Mouse (Mus musculus): Measurements from ENCODE around the gene Fscn1. TPM values are rescaled to one million over a fixed set of nuclear protein-coding genes. Genes with fewer than 3 reads are reported as not detected.
A peak's percentile ranks its signal among the peaks of the same experiment; 100 is the strongest.

Fscn1 gene
- polyA plus RNA-seq, 1 experiment from 2014 or later: 129 TPM

DNA sequence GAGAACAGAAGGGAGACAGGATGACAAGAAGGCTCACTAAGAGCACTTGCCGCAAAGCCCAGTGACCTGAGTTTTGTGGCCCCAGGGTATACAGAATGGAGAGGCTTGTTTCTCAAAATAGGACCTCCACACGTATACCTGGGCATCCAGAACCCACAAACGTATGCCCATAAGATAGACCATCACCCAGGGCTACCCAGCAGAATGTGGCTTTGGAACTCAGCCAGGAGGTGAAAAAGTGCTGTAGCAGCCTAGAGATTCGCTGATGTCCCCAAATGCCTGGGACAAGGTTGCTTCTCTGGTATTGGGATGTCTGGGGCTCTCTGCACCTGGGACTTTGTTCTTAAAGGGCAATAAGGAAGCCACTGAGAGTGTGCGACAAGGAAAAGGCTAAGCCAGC is 37.9 kb upstream of the Fscn1 start:
- Histone ChIP-seq H3K4me3 (ENCODE audit: low read length) (no peak overlapping the region), H3K27me3 (replicated peaks; ENCODE audit: control insufficient read depth, insufficient read depth, low read length) (no peaks in the 10 kb centered on the region), H3K4me2 (ENCODE audit: low read depth, low read length) (peak overlapping the region; percentile 30), H3K4me1 (ENCODE audit: control insufficient read depth, insufficient read depth, low read length) (peaks cover 42% of the 10 kb centered on the region), H3K9me3 (ENCODE audit: control insufficient read depth, low read length) (no peaks in the 10 kb centered on the region; the same call in 1 of the 2 replicates), H3K36me3 (ENCODE audit: control insufficient read depth, insufficient read depth, low read length) (no peaks in the 10 kb centered on the region), H3K27ac (ENCODE audit: low read length) (peak overlapping the region; percentile 94), H3K9ac (ENCODE audit: low read depth, low read length) (peak overlapping the region; percentile 32)
- 0 out of 2 replicates have a peak, but pooled peaks have one; percentile 6 for ATAC-seq
- WGBS: 72% methylated on average over 5 of the region's 5 CpGs

DNA sequence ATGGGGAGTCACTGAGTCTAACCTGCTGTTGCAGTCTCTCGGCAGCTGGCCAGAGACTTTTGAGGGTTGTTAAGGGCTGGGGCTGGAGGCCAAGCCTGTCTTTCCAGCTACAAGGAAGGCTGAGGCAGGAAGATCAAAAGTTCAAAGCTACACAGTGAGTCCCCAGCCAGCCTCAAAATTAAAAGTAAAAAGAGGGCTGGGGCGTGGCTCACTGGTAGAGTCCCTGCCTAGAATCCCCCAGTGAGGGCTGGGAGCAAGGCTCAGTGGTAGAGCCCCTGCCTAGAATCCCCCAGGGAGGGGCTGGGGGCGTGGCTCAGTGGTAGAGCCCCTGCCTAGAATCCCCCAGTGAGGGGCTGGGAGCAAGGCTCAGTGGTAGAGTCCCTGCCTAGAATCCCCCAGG is 36.4 kb upstream of the Fscn1 start:
- no peak overlapping the region for H3K4me2 ChIP-seq (ENCODE audit: low read depth, low read length)

DNA sequence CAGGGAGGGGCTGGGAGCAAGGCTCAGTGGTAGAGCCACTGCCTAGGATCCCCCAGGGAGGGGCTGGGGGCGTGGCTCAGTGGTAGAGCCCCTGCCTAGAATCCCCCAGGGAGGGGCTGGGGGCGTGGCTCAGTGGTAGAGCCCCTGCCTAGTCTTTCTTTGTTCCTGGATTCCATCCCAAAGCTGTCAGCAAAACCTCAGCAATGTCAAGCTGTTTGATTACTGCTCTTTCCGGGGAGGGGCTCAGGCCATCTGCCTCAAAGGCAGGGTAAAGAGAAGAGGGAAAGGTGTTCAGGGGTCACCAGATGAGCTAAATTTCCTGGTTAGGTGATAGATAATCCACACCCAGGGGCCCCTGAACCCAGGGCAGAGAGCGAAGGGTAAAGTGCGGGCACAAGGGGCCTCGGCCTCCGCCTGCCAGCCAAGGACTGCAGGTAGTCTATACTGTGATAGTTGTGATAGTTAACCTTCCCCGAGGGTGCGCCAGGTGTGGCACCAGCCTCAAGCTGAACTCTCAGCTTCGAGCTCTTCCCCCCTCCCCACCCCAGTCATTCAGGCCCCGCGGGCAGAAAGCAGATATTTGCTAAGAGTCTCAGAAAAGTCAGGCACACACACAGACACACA is 35.7 kb upstream of the Fscn1 start:
- ATAC-seq: peak; percentile 65
- no peak overlapping the region for H3K4me3 ChIP-seq (ENCODE audit: low read length)

More for the DNA sequence above, 36.4 kb upstream of the Fscn1 start:
- WGBS: 72% methylated on average over 3 of the region's 3 CpGs
- H3K27ac ChIP-seq (ENCODE audit: low read length): peak overlapping the region; percentile 81
- H3K4me1 ChIP-seq (ENCODE audit: control insufficient read depth, insufficient read depth, low read length): peaks cover 49% of the 10 kb centered on the region
- ATAC-seq: no peak
- H3K9ac ChIP-seq (ENCODE audit: low read depth, low read length): no peak overlapping the region
- H3K4me3 ChIP-seq (ENCODE audit: low read length): no peak overlapping the region
- no peaks in the 10 kb centered on the region for H3K36me3 ChIP-seq (ENCODE audit: control insufficient read depth, insufficient read depth, low read length)
- no peaks in the 10 kb centered on the region; the same call in 1 of the 2 replicates for H3K9me3 ChIP-seq (ENCODE audit: control insufficient read depth, low read length)
- H3K27me3 ChIP-seq (replicated peaks; ENCODE audit: control insufficient read depth, insufficient read depth, low read length): no peaks in the 10 kb centered on the region

DNA sequence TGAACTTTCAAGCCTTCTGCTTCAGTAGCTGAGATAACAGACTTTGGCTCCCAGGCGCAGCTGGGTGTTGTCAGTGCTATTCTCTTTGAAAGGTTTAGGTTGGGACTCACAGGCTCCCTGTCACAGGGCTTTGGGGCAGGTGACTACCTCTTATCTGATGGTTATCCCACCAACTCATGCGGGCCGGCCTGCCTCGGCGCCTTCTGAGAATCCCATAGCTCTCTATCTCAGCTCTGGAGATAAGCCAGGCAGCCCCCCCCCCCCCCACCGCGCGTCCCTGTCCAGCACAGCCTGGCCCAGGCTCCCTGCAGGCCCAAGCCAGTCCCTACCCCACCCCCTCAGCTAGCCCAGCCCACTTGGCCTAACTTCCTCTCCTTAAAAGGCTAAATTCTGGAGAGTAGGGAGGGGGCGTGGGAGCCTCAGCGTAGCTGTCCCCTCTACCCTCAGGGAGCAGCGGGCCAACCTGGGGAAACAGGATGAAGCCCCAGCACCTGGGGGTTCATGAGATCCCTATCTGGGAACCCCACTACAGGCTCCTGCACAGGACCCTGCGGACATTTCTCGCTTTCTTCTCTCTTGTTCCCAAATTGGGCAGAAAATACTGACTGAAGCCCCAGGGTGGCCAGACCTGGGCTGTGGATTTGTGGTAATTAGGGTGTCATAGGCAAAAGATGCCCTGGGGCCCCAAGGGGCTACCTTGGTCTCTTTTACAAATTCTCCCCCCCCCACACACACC is 33.8 kb upstream of the Fscn1 start:
- Histone ChIP-seq H3K27ac (ENCODE audit: low read length) (peak overlapping the region; percentile 91), H3K36me3 (ENCODE audit: control insufficient read depth, insufficient read depth, low read length) (no peaks in the 10 kb centered on the region), H3K4me1 (ENCODE audit: control insufficient read depth, insufficient read depth, low read length) (peaks cover 44% of the 10 kb centered on the region), H3K4me3 (ENCODE audit: low read length) (no peak overlapping the region), H3K4me2 (ENCODE audit: low read depth, low read length) (0 out of 2 replicates have a peak overlapping the region, but pooled peaks have one; percentile 5), H3K9ac (ENCODE audit: low read depth, low read length) (peak overlapping the region; percentile 44), H3K9me3 (ENCODE audit: control insufficient read depth, low read length) (no peaks in the 10 kb centered on the region; the same call in 1 of the 2 replicates), H3K27me3 (replicated peaks; ENCODE audit: control insufficient read depth, insufficient read depth, low read length) (no peaks in the 10 kb centered on the region)
- peak; percentile 43 for ATAC-seq
- WGBS: 14% methylated on average over 13 of the region's 13 CpGs

More for the DNA sequence above, 35.7 kb upstream of the Fscn1 start:
- H3K4me2 ChIP-seq (ENCODE audit: low read depth, low read length): no peak overlapping the region
- H3K27me3 ChIP-seq (replicated peaks; ENCODE audit: control insufficient read depth, insufficient read depth, low read length): no peaks in the 10 kb centered on the region
- no peaks in the 10 kb centered on the region; the same call in 1 of the 2 replicates for H3K9me3 ChIP-seq (ENCODE audit: control insufficient read depth, low read length)
- H3K36me3 ChIP-seq (ENCODE audit: control insufficient read depth, insufficient read depth, low read length): no peaks in the 10 kb centered on the region
- H3K4me1 ChIP-seq (ENCODE audit: control insufficient read depth, insufficient read depth, low read length): peaks cover 52% of the 10 kb centered on the region
- 61% methylated on average over 12 of the region's 12 CpGs for WGBS
- no peak overlapping the region for H3K9ac ChIP-seq (ENCODE audit: low read depth, low read length)
- H3K27ac ChIP-seq (ENCODE audit: low read length): peak overlapping the region; percentile 91

DNA sequence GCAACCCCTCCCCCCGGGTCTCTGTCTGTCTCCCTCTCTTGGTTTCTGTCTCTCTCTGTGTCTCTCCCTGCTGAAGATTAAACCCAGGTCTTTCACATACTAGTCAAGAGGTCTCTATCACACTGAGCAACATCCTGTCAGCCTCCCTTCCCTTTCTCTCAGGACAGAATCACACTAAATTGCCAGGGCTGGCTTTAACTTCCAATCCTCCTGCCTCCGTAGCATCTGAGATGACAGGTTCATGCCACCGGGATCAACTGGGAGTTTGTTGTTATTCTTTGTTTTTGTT is 33.3 kb upstream of the Fscn1 start:
- 0 out of 2 replicates have a peak overlapping the region, but pooled peaks have one; percentile 5 for H3K4me2 ChIP-seq (ENCODE audit: low read depth, low read length)
- peak overlapping the region; percentile 91 for H3K27ac ChIP-seq (ENCODE audit: low read length)
- H3K9ac ChIP-seq (ENCODE audit: low read depth, low read length): peak overlapping the region; percentile 44
- no peaks in the 10 kb centered on the region; the same call in 1 of the 2 replicates for H3K9me3 ChIP-seq (ENCODE audit: control insufficient read depth, low read length)
- ATAC-seq: no peak
- no peaks in the 10 kb centered on the region for H3K27me3 ChIP-seq (replicated peaks; ENCODE audit: control insufficient read depth, insufficient read depth, low read length)
- WGBS: 34% methylated on average over 3 of the region's 3 CpGs
- H3K4me3 ChIP-seq (ENCODE audit: low read length): no peak overlapping the region
- H3K36me3 ChIP-seq (ENCODE audit: control insufficient read depth, insufficient read depth, low read length): no peaks in the 10 kb centered on the region
- H3K4me1 ChIP-seq (ENCODE audit: control insufficient read depth, insufficient read depth, low read length): peaks cover 44% of the 10 kb centered on the region

DNA sequence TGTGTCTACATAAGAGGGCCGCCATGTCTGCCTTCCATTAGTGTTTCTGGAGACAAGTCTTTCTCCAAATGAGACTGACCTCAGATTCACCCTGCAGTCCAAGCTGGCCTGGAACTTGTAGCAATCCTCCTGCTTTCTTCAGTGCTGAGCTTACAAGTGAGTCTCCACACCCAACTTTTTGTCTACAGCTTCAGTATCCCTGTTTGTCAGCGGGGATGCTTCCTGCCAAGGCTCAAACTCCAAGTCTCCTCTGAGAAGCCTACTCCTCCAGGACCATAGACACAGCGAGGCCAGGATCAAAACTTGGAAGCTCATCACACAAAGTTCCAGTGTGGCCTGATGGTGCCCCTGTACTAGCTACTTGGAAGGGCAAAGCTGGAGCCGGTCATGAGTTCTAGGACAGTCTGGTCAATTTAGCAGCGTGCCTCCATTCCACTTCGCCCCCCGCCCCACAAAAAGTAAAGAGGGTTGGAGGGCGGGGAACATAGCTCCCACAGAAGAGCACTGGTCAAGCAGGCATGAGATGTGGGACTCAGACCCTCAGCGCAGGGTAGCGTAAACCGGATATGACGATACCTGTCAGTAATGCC is 32.7 kb upstream of the Fscn1 start:
- Histone ChIP-seq H3K36me3 (ENCODE audit: control insufficient read depth, insufficient read depth, low read length) (no peaks in the 10 kb centered on the region), H3K4me3 (ENCODE audit: low read length) (no peak overlapping the region), H3K4me2 (ENCODE audit: low read depth, low read length) (no peak overlapping the region), H3K4me1 (ENCODE audit: control insufficient read depth, insufficient read depth, low read length) (peaks cover 45% of the 10 kb centered on the region), H3K27ac (ENCODE audit: low read length) (peak overlapping the region; percentile 91), H3K27me3 (replicated peaks; ENCODE audit: control insufficient read depth, insufficient read depth, low read length) (no peaks in the 10 kb centered on the region), H3K9ac (ENCODE audit: low read depth, low read length) (no peak overlapping the region), H3K9me3 (ENCODE audit: control insufficient read depth, low read length) (no peaks in the 10 kb centered on the region; the same call in 1 of the 2 replicates)
- 91% methylated on average over 12 of the region's 12 CpGs for WGBS
- no peak for ATAC-seq

DNA sequence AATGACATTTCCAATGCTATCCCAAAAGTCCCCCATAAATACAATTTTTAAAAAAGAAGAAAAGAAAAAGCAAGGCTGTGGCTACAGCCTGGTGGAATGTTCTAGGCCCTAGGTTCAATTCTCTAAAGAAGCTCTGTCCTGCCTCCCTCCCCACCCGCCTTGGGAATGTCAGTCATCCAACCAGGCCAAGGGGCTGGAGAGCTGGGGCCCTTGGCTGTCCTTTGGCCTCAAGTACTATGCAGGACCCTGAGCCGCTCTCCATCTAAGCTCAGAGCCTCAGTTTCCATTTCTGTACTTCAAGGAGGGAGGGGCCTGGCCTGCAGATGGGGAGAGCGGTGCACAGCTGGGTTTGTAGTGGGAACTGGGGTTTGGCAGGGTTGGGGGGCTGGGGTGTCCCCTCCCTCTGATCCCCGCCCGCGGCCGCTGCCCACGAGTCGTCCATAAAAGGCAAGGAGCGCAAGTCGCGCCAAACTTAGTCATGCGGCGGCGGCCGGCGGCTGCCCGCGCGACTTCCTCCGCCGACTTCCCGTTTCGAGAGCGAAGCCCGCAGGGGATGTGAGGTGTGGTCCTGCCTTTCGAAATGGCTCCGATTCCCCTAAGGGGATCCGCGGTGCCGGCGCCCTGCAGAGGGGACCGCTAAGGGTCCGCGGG is 31.3 kb upstream of the Fscn1 start:
- peak; percentile 21 for ATAC-seq
- WGBS: 2% methylated on average over 35 of the region's 35 CpGs

DNA sequence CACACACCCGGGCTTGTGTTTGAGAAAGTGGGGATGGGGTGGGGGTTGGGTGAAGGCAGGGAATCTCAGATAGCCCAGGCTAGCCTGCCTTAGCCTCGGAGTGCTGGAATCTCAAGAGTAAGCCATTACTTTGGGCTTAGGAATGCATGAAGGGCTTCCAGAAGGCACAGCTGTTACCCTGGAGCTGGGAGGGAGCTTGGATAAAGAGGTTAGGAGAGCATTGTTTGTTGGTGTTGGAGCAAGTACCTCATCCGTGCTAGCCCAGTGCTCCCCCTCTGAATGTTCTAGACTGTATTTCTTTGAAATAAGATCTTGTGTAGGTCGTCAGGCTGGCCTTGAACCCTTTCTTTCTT is 30.8 kb upstream of the Fscn1 start:
- Histone ChIP-seq H3K36me3 (ENCODE audit: control insufficient read depth, insufficient read depth, low read length) (no peaks in the 10 kb centered on the region), H3K27ac (ENCODE audit: low read length) (peak overlapping the region; percentile 93), H3K9ac (ENCODE audit: low read depth, low read length) (peak overlapping the region; percentile 82), H3K4me3 (ENCODE audit: low read length) (peak overlapping the region; percentile 56), H3K27me3 (replicated peaks; ENCODE audit: control insufficient read depth, insufficient read depth, low read length) (no peaks in the 10 kb centered on the region), H3K4me2 (ENCODE audit: low read depth, low read length) (peak overlapping the region; percentile 60), H3K9me3 (ENCODE audit: control insufficient read depth, low read length) (no peaks in the 10 kb centered on the region), H3K4me1 (ENCODE audit: control insufficient read depth, insufficient read depth, low read length) (peaks cover 39% of the 10 kb centered on the region)
- ATAC-seq: no peak
- 14% methylated on average over 4 of the region's 4 CpGs for WGBS

More for the DNA sequence above, 31.3 kb upstream of the Fscn1 start:
- peaks cover 41% of the 10 kb centered on the region for H3K4me1 ChIP-seq (ENCODE audit: control insufficient read depth, insufficient read depth, low read length)
- peak overlapping the region; percentile 82 for H3K9ac ChIP-seq (ENCODE audit: low read depth, low read length)
- peak overlapping the region; percentile 56 for H3K4me3 ChIP-seq (ENCODE audit: low read length)
- H3K9me3 ChIP-seq (ENCODE audit: control insufficient read depth, low read length): no peaks in the 10 kb centered on the region
- no peaks in the 10 kb centered on the region for H3K36me3 ChIP-seq (ENCODE audit: control insufficient read depth, insufficient read depth, low read length)
- peak overlapping the region; percentile 93 for H3K27ac ChIP-seq (ENCODE audit: low read length)
- H3K4me2 ChIP-seq (ENCODE audit: low read depth, low read length): peak overlapping the region; percentile 60
- H3K27me3 ChIP-seq (replicated peaks; ENCODE audit: control insufficient read depth, insufficient read depth, low read length): no peaks in the 10 kb centered on the region

DNA sequence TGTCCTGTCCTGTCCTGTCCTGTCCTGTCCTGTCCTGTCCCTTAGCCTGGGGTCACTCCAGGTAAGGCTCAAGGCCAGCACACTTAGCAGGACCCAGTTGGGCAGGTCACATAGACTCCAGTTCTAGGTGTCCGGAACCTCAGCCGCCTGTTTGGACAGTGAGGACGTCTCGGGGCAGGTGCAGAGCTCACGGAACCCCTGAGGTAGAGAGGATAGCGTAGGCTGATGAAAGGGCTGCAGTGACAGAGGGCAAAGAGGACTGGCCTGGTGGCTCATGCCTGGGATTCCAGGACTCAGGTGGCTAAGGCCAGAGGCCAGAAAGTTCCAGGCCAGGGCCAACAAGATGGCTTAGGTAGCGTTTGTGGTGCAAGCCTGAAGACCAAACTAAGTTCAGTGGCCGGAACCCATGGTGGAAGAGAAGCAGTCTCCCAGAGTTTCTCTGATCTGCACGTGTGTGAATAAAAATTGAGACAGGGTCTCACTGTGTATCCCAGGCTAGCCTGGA is 28.9 kb upstream of the Fscn1 start:
- Histone ChIP-seq H3K27ac (ENCODE audit: low read length) (peak overlapping the region; percentile 62; the same call in 1 of the 2 replicates), H3K27me3 (replicated peaks; ENCODE audit: control insufficient read depth, insufficient read depth, low read length) (no peaks in the 10 kb centered on the region), H3K36me3 (ENCODE audit: control insufficient read depth, insufficient read depth, low read length) (no peaks in the 10 kb centered on the region), H3K4me2 (ENCODE audit: low read depth, low read length) (no peak overlapping the region), H3K9ac (ENCODE audit: low read depth, low read length) (peak overlapping the region; percentile 42), H3K4me3 (ENCODE audit: low read length) (no peak overlapping the region), H3K9me3 (ENCODE audit: control insufficient read depth, low read length) (no peaks in the 10 kb centered on the region), H3K4me1 (ENCODE audit: control insufficient read depth, insufficient read depth, low read length) (peaks cover 27% of the 10 kb centered on the region)
- 91% methylated on average over 9 of the region's 9 CpGs for WGBS
- ATAC-seq: no peak

Data from intestine, embryonic 16.5 days (tissue).